Mouse (Mus musculus) megakaryocyte, embryonic 14.5 days (primary cell): ENCODE results near the gene Axdnd1.

Experiments used
- FLI1 ChIP-seq: IDR thresholded peaks from 2 replicates; pipeline ENCODE4 v1.6.1; 2012; ENCODE audit warnings: low read length, inconsistent platforms, mixed read lengths
- GATA1 ChIP-seq: IDR thresholded peaks from 3 replicates; pipeline ENCODE4 v1.6.1; 2012; ENCODE audit warnings: mixed read lengths, low read length, inconsistent platforms, borderline replicate concordance

GRCm38 (mm10) chr1:156323126-156323525, 97.8 kb downstream of the Axdnd1 start:
- TF ChIP-seq GATA1 = no peak
- no peak for TF ChIP-seq FLI1
